Mouse (Mus musculus): ENCODE results near the gene Epb41l1. TPM values are rescaled to one million over a fixed set of nuclear protein-coding genes. Genes with fewer than 3 reads are reported as not detected.

The Epb41l1 gene
- total RNA-seq, 2 experiments from 2014 or later, result 8.0 to 11.8 TPM

- intact Hi-C loops (cut with DNase I; ENCODE audit: low total_unique reads), result loop anchor here (5.0 kb wide), 1 partner anchor 76 kb away; no protein-coding TSS in a partner anchor
- DNase-seq, result peak; percentile 16
These were observed 837 bp downstream of the Epb41l1 start for GRCm38 (mm10) chr2:156421381-156422110.

DNA sequence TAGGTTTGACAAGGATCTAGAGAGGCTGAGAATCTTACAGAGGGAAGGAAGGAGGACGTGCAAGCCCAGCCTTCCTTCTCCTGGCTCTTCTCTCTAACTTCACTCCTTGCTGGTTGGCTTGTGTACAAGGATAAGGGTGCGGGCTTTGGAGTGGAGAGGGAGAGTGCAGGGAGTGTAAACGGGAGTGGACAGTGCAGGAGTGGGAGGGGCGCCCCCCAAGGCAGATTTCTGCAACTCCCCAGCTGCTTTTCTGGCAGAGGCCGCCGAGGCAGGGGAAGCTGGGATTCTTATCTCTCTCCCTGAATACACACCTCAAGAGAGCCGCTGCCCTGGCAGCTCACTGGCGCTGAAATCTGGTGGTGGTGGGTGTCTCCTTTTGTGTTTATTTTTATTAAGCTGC is 1.9 kb downstream of the Epb41l1 start:
- intact Hi-C loops (cut with DNase I; ENCODE audit: low total_unique reads), result loop anchor here (5.0 kb wide), 1 partner anchor 75 kb away; no protein-coding TSS in a partner anchor
- DNase-seq, result no peak

DNA sequence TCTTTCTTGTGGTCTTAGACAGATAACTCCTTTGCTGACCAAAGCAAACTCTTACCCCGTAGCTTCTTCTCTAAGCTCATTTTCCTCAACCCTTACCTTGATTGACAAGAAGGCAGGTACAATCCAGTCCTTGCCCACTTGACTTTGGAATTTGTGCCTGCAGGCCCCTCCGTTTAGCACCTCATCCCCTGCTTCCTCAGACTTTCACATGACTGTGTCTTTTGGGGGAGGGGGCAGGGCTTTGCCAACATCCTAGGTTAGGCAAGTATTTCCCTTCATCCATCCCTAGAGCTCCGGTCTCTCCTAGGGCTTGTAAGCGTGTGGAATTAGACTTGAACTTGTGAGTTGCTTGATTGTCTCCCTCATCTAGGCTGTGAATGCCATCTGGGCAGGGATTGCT is 3.0 kb downstream of the Epb41l1 start:
- intact Hi-C loops (cut with DNase I; ENCODE audit: low total_unique reads), result loop anchor here (5.0 kb wide), 1 partner anchor 74 kb away; no protein-coding TSS in a partner anchor
- DNase-seq, result no peak

DNA sequence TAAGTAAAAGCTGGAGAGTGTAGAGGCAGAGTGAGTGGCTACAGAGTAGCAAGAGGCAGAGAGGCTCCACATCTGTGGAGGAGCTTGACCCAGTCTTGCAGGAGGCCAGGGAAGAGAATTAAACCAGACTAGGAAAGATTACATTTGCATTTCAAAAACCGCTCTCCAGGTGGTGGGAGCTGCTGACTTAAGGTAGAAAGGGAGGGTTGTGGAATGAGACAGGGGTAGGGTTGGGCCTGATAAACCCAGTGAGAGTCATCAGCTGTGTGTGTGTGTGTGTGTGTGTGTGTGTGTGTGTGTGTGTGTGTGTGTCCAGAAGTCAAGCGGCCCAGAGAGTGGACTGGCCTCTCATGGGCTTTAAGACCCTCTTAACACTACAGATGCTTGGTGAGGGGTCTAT is 4.9 kb downstream of the Epb41l1 start:
- intact Hi-C loops (cut with DNase I; ENCODE audit: low total_unique reads), result no loop called here
- DNase-seq, result no peak

DNA sequence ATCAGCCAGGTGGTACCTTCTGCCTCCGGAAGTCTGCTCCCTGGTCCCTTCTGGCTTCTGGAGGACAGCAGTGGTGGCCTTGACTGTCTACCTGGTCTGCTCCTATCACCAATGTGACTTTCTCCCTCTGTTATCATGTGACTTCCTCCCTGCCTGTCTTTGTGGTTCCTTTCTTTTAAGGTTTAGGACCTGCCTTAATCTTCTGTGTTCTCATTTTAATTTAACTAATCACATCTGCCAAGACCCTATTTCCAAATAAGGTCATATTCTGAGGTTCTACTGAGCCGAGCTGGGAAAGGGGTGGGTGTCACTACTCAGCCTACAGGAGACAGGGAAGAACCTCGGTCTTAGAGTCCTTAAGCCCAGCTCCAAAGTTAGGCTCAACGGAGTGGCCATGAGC is 5.4 kb downstream of the Epb41l1 start:
- intact Hi-C loops (cut with DNase I; ENCODE audit: low total_unique reads), result no loop called here
- DNase-seq, result no peak

DNA sequence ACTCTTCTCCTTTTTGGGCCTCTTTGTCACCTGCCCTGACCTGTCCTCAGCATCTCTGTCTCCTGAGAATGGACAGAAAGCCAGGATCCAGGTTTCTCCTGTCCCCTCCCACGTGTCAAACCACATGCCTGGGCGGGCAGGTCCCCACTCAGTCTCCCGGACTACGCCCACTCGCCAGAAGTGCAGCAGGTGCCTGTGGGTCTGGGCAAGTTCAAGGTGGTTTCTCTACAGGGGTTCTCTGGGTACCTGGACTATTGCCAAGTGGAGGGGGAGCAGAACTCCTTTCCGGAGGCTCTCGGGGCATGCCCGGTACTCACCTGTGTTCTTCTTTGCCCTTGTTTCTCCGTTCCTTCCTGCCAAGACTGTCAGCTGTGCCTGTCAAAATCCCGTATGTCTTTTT is 9.1 kb downstream of the Epb41l1 start:
- DNase-seq, result no peak
- intact Hi-C loops (cut with DNase I; ENCODE audit: low total_unique reads), result no loop called here

- intact Hi-C loops (cut with DNase I; ENCODE audit: low total_unique reads), result no loop called here
These were observed 9.6 kb downstream of the Epb41l1 start for GRCm38 (mm10) chr2:156430326-156430725.

GRCm38 (mm10) chr2:156431409-156431808 is 10.7 kb downstream of the Epb41l1 start:
- no peak for DNase-seq
- intact Hi-C loops (cut with DNase I; ENCODE audit: low total_unique reads), result no loop called here

More at GRCm38 (mm10) chr2:156430326-156430725, 9.6 kb downstream of the Epb41l1 start:
- no peak for DNase-seq

- no peak for DNase-seq
These were observed 11.4 kb downstream of the Epb41l1 start for GRCm38 (mm10) chr2:156432086-156432485.

GRCm38 (mm10) chr2:156432874-156433868 is 12.5 kb downstream of the Epb41l1 start:
- intact Hi-C loops (cut with DNase I; ENCODE audit: low total_unique reads), result no loop called here

More at GRCm38 (mm10) chr2:156432086-156432485, 11.4 kb downstream of the Epb41l1 start:
- intact Hi-C loops (cut with DNase I; ENCODE audit: low total_unique reads), result no loop called here

GRCm38 (mm10) chr2:156437637-156438036 is 16.9 kb downstream of the Epb41l1 start:
- intact Hi-C loops (cut with DNase I; ENCODE audit: low total_unique reads), result no loop called here
- no peak for DNase-seq

More at GRCm38 (mm10) chr2:156432874-156433868, 12.5 kb downstream of the Epb41l1 start:
- peak; percentile 24 for DNase-seq

- DNase-seq, result no peak
- intact Hi-C loops (cut with DNase I; ENCODE audit: low total_unique reads), result no loop called here
These were observed 19.2 kb downstream of the Epb41l1 start for GRCm38 (mm10) chr2:156439666-156440462.

GRCm38 (mm10) chr2:156441909-156442308 is 21.2 kb downstream of the Epb41l1 start:
- DNase-seq, result no peak
- intact Hi-C loops (cut with DNase I; ENCODE audit: low total_unique reads), result no loop called here

GRCm38 (mm10) chr2:156443323-156443722 is 22.6 kb downstream of the Epb41l1 start:
- intact Hi-C loops (cut with DNase I; ENCODE audit: low total_unique reads), result no loop called here

DNA sequence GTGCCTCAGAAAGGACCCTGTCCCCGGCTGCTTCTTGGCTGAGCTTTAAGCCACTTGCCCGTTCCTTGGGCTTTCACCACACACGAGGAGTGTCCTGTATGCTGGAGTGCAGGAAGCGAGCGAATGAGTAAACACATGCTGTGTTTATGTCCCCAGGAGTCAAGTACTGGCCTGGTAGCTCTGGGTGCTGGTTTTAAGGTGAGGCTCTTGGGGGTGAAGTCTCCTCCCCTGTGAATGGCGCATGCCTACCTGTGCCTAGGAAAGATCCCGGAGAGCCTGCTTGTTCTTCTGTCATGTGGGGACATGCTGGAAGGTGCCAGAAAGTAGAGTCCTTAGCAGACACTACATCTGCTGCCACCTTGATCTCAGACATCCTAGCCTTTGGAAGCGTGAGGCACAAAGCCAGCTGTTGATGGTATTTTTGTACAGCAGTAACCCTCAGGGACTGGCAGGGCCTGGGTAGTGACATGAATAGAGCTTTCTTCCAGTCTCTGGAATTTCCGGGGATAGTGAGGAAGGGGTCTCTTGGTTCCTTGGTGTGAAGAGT is 25.9 kb downstream of the Epb41l1 start:
- intact Hi-C loops (cut with DNase I; ENCODE audit: low total_unique reads), result no loop called here
- no peak for DNase-seq

More at GRCm38 (mm10) chr2:156443323-156443722, 22.6 kb downstream of the Epb41l1 start:
- no peak for DNase-seq

DNA sequence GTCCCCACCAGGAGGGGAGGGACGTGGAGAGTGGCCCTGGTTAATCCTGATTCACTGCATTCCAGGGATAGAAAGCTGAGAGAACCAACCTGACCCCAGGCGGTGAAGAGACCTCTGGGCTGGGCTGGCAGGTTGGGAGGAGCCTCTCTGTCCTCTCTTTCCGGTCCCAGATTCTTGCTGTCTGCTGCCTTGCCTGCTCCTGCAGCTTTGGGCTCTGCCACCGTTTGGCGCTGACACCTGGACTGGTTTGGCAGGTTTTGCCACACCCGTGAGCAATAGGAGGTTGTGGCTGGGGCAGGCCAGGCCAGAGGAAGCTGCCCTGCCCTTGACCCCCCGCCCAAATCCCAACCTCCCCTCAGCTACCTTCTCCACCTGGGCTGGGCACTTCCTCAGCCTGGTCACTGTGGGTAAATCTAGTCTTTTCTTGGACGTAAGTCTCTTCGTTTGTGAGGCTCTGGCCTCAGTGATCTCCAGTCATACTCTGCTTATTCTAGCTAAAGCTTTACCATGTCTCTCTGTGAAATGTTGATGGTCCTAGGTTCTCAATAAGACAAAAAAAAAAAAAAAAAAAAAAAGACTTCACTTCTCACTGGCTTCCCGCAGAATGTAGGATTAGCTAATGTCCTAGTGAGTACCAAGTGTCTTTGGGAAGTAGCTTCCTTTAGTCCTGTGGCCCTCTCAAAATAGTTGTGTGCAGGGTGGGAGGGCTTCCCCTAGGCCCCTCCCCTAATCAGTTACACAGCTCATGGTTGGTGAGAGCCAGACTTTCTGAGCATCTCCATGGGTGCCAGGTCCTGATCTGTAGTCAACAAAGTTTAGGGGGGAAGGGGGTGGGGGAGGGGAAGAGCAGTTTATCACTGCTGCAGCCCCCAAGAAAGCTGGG is 26.9 kb downstream of the Epb41l1 start:
- intact Hi-C loops (cut with DNase I; ENCODE audit: low total_unique reads), result no loop called here

GRCm38 (mm10) chr2:156451225-156452148 is 30.8 kb downstream of the Epb41l1 start:
- intact Hi-C loops (cut with DNase I; ENCODE audit: low total_unique reads), result no loop called here
- DNase-seq, result no peak

More for the DNA sequence above, 26.9 kb downstream of the Epb41l1 start:
- no peak for DNase-seq

Measured in gastrocnemius, postnatal 14 days (tissue).